Mouse (Mus musculus) kidney, embryonic 16.5 days (tissue): ENCODE data around the gene Btg3. TPM values are rescaled to one million over a fixed set of nuclear protein-coding genes. Genes with fewer than 3 reads are reported as not detected.
A peak's percentile ranks its signal among the peaks of the same experiment; 100 is the strongest.

Experiments
- ATAC-seq: fragments of 200-750 bp; cut with Nextera tagmentation; 2 replicates; pipeline ENCODE4 v1.8.0; 2017; ENCODE audit warnings: moderate TSS enrichment; ENCODE audit not compliant: low FRiP score, low TSS enrichment
- H3K27ac ChIP-seq: fragments of 300-500 bp; sonication (generic); 2 replicates; pipeline ENCODE4 v1.5.1; 2014; ENCODE audit warnings: low read length
- H3K27me3 ChIP-seq: fragments of 300-500 bp; sonication (generic); 2 replicates; pipeline ENCODE4 v1.6.1; 2014; ENCODE audit warnings: low read length, control low read depth, mixed read lengths; ENCODE audit not compliant: insufficient read depth
- H3K36me3 ChIP-seq: fragments of 300-500 bp; sonication (generic); 2 replicates; pipeline ENCODE4 v1.6.1; 2014; ENCODE audit warnings: low read length, control low read depth, mixed read lengths; ENCODE audit not compliant: insufficient read depth
- H3K4me1 ChIP-seq: fragments of 300-500 bp; sonication (generic); 2 replicates; pipeline ENCODE4 v1.6.1; 2014; ENCODE audit warnings: low read length, control low read depth, mixed read lengths; ENCODE audit not compliant: insufficient read depth
- H3K4me2 ChIP-seq: fragments of 300-500 bp; sonication (generic); replicated peaks from 2 replicates; pipeline ENCODE4 v1.6.1; 2014; ENCODE audit warnings: low read depth, low read length
- H3K4me3 ChIP-seq: fragments of 300-500 bp; sonication (generic); 2 replicates; pipeline ENCODE4 v1.5.1; 2014; ENCODE audit warnings: mild to moderate bottlenecking, low read length
- H3K9ac ChIP-seq: fragments of 300-500 bp; sonication (generic); replicated peaks from 2 replicates; pipeline ENCODE4 v1.6.1; 2014; ENCODE audit warnings: low read length
- H3K9me3 ChIP-seq: fragments of 300-500 bp; sonication (generic); 2 replicates; pipeline ENCODE4 v1.6.1; 2016; ENCODE audit warnings: low read length, control low read depth
- WGBS: fragments of 180-500 bp; shearing (Covaris S2); extraction: QIAGEN DNeasy Blood & Tissue Kit; methylation state at CpG from one replicate; pipeline ENCODE4 v1.1.7; 2014; 5-methylcytosine and 5-hydroxymethylcytosine counted together
- polyA plus RNA-seq: library from polyadenylated mRNA; unstranded; fragments of >200 nt; fragmentation: Nextera tagmentation; extraction: Ambion mirVana; gene quantifications from 2 replicates; pipeline ENCODE4 v1.2.1, GENCODE M21; 2015

The Btg3 gene
- 24.7 and 33.1 TPM in 2 replicates for polyA plus RNA-seq

DNA sequence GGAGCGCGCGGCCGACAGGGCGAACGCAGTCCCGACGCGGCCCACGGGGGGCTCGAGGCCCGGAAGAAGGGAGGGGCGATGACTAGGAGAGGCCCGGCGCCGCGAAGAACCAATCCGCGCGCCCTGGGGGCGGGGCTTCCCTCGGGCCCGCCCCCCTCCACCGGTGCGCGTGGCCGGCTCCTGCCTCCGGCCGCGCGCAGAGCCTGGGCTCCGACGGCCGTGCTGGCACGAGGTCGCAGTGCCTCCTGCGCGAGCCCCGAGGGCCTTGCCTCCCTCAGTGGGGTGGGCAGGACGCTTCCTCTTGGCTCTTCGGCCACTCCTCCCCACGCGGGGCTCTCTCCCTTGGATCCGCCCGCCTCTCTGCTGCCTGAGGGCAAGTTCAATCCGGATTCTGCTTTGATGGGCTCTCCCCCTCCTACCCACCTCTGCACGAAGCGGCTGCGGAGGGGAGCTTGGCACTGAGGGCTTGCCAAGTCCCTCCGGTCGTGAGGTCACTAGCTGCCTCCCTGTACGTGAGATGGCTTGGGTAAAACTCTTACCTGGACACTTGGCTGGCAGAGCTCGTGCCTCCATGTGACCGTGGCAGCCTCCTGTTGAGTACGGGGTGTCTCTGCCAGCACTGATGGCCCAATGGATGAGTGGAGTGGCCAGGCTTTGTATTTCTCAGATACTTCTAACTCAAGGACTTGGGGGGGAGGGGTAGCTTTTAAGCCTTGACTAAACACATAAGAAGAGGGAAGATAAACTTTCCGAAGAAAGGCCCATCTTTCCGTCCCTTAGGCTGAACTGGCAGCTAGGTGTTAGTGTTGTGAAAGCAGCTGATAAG lies at the start of gene Btg3:
Btg3 (minus strand) TSS at position 448 of the 826 bp plus-strand sequence.
- Histone ChIP-seq H3K36me3 (peaks cover 6% of the 10 kb centered on the region; the same call in 1 of the 2 replicates), H3K4me1 (peaks cover 16% of the 10 kb centered on the region), H3K27me3 (no peaks in the 10 kb centered on the region), H3K4me2 (peak within 1 kb of the TSS; percentile 79), H3K9me3 (no peaks in the 10 kb centered on the region), H3K4me3 (peak within 1 kb of the TSS; percentile 87), H3K9ac (peak within 1 kb of the TSS; percentile 90), H3K27ac (peak within 1 kb of the TSS; percentile 73)
- ATAC-seq, result peak; percentile 98
- 4% methylated on average over 29 of the region's 57 CpGs for WGBS

DNA sequence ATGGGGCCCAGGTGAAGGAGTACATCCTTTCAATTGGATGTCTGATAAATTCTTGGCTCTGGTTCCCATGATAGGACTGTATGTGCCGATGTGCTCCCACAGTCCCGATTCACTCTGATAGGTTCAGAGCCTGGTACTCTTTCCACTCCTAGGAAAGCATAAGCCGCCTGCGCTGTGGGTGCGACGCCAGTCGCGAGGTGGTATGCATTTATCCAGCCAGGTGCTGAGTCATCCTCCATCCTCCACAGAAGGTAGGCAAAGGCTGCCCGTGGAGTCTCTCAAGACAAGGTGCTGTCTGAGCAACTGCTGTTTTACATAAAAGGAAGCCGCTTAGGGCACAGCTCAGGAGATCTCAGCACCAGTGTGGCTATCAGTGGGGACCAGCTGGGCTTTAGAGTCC lies 40.7 kb upstream of the Btg3 start:
- no peak for ATAC-seq
- Histone ChIP-seq H3K4me1 (no peaks in the 10 kb centered on the region), H3K27ac (no peak overlapping the region), H3K27me3 (no peaks in the 10 kb centered on the region), H3K9ac (no peak overlapping the region), H3K9me3 (no peaks in the 10 kb centered on the region), H3K36me3 (no peaks in the 10 kb centered on the region), H3K4me3 (no peak overlapping the region), H3K4me2 (no peak overlapping the region)
- 70% methylated on average over 10 of the region's 10 CpGs for WGBS

DNA sequence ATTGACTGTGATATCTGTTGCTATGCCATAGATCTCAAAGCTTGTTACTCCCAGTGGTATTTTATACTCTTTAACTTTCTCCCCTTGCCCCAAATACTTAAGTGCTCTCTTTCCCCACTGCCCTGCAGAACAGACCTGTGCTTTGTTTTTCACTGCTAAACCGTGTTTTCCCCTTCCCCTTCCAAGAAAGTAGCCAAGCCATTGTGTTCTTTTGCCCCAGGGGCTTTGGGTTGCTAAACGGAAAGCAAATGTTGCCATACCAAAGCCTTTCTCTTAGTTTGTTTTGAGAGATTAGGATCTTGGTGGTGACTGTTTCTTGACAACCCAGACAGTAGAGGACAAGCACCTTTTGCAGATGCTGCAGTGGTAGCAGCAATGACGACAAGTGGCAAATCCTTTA lies 39.5 kb upstream of the Btg3 start:
- WGBS, result 18% methylated on average over 3 of the region's 3 CpGs
- H3K4me3 ChIP-seq, result no peak overlapping the region
- no peak for ATAC-seq

DNA sequence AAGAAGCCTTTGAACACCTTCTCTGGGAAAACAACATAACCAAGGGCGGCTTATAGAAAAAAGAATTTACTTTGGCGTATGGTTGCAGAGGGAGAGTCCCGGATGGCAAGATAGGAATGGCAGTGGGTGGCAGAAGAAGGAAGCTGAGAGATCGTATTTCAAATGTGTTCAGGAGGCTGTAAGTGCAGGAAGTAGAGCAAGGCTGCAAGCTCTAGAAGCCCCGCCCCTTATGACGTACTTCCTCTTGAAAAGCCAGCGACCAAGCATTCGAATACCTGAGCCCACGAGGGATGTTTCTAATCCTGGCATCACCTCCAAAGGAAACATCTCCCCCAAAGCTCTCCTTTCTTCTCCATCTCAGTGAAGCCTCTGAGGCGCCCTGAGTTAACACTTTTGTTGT lies 33.0 kb upstream of the Btg3 start:
- Histone ChIP-seq H3K27ac (no peak overlapping the region), H3K9ac (no peak overlapping the region), H3K4me2 (no peak overlapping the region), H3K4me1 (no peaks in the 10 kb centered on the region), H3K4me3 (no peak overlapping the region), H3K36me3 (no peaks in the 10 kb centered on the region), H3K27me3 (no peaks in the 10 kb centered on the region), H3K9me3 (no peaks in the 10 kb centered on the region)
- ATAC-seq, result no peak
- WGBS, result 88% methylated on average over 10 of the region's 10 CpGs

More for the DNA sequence above, 39.5 kb upstream of the Btg3 start:
- Histone ChIP-seq H3K36me3 (no peaks in the 10 kb centered on the region), H3K27me3 (no peaks in the 10 kb centered on the region), H3K27ac (no peak overlapping the region), H3K9me3 (no peaks in the 10 kb centered on the region), H3K4me2 (no peak overlapping the region), H3K9ac (no peak overlapping the region), H3K4me1 (no peaks in the 10 kb centered on the region)

DNA sequence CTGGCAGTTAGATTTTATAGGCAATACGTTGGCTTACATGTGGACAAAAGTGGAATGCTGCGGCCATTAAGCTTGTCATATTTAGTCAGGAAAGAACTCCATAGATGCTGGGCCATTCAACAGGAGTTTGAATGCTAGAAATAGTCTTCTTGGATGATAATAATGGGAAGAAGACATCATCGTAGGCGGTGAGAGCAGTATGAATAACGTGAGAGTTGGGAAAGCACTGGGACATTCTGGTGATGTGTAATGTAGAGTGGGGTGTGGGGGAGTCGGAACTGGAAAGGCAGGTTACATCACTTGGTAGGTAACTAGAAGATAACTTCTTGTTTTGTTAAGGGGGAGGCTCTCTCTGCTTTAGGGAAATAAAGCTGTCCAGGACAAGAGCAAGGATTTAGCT lies 30.9 kb upstream of the Btg3 start:
- no peak for ATAC-seq
- no peak overlapping the region for H3K27ac ChIP-seq
- 87% methylated on average over 6 of the region's 6 CpGs for WGBS

DNA sequence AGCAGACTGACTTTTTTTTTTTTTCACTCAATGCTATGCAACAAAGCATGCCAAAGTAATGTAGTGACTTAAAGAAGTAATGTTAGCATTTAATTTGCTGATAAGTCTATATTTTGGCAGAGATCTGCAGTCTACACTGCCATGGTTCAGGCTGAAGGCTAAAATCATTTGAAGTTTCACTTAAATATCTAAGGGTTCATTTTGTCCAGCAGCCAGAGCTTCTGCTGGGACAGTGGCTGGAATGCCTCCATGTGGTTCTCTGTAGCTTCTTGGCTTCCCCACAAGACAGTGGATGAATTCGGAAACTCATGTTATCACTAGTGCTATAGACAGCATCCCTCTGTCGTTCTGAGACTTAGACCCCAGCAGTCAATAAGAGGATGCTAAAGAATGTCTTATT lies 29.7 kb upstream of the Btg3 start:
- no peaks in the 10 kb centered on the region for H3K9me3 ChIP-seq
- H3K4me2 ChIP-seq, result no peak overlapping the region
- no peak overlapping the region for H3K4me3 ChIP-seq
- 73% methylated on average over 2 of the region's 2 CpGs for WGBS
- H3K9ac ChIP-seq, result no peak overlapping the region
- H3K4me1 ChIP-seq, result no peaks in the 10 kb centered on the region
- H3K27ac ChIP-seq, result no peak overlapping the region
- ATAC-seq, result no peak
- H3K36me3 ChIP-seq, result no peaks in the 10 kb centered on the region
- H3K27me3 ChIP-seq, result no peaks in the 10 kb centered on the region

More for the DNA sequence above, 30.9 kb upstream of the Btg3 start:
- Histone ChIP-seq H3K9me3 (no peaks in the 10 kb centered on the region), H3K4me2 (no peak overlapping the region), H3K27me3 (no peaks in the 10 kb centered on the region), H3K4me3 (no peak overlapping the region), H3K4me1 (no peaks in the 10 kb centered on the region), H3K9ac (no peak overlapping the region), H3K36me3 (no peaks in the 10 kb centered on the region)

DNA sequence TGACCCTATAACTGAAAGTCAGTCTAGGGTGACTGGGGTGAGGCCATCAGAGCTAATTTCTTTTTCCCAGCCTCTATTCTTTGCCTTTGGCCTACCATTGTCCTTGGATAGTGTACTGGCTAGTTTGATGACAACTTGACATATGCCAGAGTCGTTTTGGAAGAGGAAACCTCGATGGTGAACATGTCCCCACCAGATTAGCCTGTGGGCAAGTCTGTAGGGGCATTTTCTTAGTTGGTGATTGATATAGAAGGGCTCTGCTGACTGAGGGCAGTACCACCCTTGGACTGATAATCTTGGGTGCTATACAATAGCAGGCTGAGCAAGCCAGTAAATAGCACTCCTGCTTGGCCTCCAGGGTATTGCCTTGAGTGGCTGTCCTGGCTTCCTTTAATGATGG lies 25.3 kb upstream of the Btg3 start:
- Histone ChIP-seq H3K9ac (no peak overlapping the region), H3K36me3 (no peaks in the 10 kb centered on the region), H3K27me3 (no peaks in the 10 kb centered on the region), H3K4me3 (no peak overlapping the region), H3K4me2 (no peak overlapping the region), H3K4me1 (no peaks in the 10 kb centered on the region), H3K27ac (no peak overlapping the region), H3K9me3 (no peaks in the 10 kb centered on the region)
- whole genome bisulfite sequencing, result 53% methylated on average over 2 of the region's 2 CpGs
- no peak for ATAC-seq

DNA sequence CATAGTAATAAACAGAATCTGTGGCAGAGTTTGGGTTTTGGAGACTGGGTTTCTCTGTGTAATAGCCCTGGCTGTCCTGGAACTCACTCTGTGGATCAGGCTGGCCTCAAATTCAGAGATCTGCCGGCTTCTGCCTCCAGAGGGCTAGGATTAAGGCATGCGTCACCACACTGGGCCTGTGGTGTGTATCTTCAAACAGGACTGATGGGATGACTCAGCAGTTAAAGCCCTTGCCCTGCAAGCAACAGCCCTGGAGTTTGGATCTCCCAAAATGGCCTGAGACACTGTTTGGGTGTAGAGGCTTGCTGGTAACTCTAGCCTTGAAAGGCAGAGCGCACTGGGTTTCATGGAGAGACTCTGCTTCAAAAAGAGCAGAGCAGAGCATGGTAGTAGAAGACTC lies 22.4 kb upstream of the Btg3 start:
- Histone ChIP-seq H3K4me3 (no peak overlapping the region), H3K4me1 (no peaks in the 10 kb centered on the region), H3K27me3 (no peaks in the 10 kb centered on the region), H3K9me3 (no peaks in the 10 kb centered on the region), H3K4me2 (no peak overlapping the region), H3K27ac (no peak overlapping the region), H3K36me3 (no peaks in the 10 kb centered on the region), H3K9ac (no peak overlapping the region)
- ATAC-seq, result no peak
- WGBS, result 93% methylated on average over 3 of the region's 3 CpGs

DNA sequence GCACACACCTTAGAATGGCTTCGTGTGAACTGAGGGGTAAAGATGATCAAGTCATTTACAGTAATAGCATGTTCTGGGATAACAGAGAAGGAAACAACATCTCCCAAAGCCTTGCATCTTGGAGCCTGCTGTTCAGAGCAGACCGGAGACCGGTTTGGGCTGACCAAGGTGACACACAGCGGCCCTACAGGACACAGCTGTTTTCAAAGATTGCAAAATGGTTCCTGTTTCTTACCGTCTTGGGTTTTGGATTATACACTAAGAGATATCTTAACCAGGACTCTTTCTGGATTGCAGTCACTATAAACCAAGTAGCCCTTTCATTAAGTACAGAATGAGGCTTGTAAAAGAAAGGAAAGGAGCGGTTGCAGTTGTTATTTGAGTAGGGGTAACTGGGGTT lies 21.7 kb upstream of the Btg3 start:
- Histone ChIP-seq H3K4me2 (no peak overlapping the region), H3K4me1 (no peaks in the 10 kb centered on the region), H3K9ac (no peak overlapping the region), H3K36me3 (no peaks in the 10 kb centered on the region), H3K9me3 (no peaks in the 10 kb centered on the region), H3K27ac (no peak overlapping the region), H3K4me3 (no peak overlapping the region), H3K27me3 (no peaks in the 10 kb centered on the region)
- ATAC-seq, result no peak
- WGBS, result 84% methylated on average over 6 of the region's 6 CpGs

DNA sequence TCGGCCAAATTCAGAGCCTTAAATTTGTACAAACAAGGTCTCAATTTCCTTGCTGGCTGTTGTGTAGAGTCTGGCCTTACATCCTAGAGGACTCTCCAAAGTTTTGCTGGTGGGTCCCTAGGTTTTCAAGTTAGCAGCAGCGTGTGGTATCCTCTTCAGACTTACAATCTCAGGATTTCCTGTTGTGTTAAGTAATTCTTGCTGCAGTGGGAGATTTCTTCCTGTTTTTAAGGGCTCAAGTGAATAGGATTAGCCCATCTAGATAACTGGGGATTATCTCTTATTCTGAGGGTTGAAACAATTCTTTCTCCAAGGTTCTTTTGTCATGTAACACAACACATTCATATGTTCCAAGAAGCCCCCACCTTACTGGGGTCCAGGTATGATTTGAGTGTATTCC lies 14.4 kb upstream of the Btg3 start:
- Histone ChIP-seq H3K27ac (no peak overlapping the region), H3K36me3 (no peaks in the 10 kb centered on the region), H3K4me1 (no peaks in the 10 kb centered on the region), H3K27me3 (no peaks in the 10 kb centered on the region), H3K9me3 (no peaks in the 10 kb centered on the region), H3K9ac (no peak overlapping the region), H3K4me3 (no peak overlapping the region), H3K4me2 (no peak overlapping the region)
- 61% methylated on average over 2 of the region's 2 CpGs for WGBS
- no peak for ATAC-seq
